Mouse (Mus musculus) heart, adult 8-10 months (tissue): ENCODE measurements around the gene Rnf166. TPM values are rescaled to one million over a fixed set of nuclear protein-coding genes. Genes with fewer than 3 reads are reported as not detected.

Source experiments
- DNase-seq: peaks from one replicate; pipeline ENCODE4 v3.0.0; 2022; ENCODE audit warnings: low spot score
- total RNA-seq, 4 experiments: library from RNA; stranded (reverse); gene quantifications; 2 replicates each; pipeline ENCODE4 v1.2.4; 2022

Gene Rnf166
- total RNA-seq, 4 experiments from 2014 or later = 38.4 to 68.1 (median 57.1) TPM

GRCm38 (mm10) chr8:122469965-122470364 lies 5.9 kb downstream of the Rnf166 start:
- DNase-seq = no peak

DNA sequence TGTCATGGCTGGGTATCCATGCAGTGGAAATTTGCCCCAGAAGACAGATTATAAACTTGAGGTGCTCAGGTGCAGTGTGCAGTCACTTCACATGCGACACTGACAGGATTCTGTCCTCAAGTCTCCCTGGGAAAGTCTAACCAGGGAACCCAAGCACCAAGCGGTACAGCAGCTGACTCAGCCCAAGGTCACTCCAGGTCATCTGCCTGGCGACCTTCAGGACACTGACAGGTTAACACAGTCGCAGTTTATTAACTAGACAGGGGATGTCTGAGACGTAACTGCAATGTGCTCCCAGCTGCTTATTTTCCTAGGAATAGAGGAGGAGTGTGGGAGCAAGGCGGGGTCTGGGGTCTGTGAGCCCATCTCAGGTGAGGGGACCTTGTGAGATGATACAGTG lies 6.5 kb downstream of the Rnf166 start:
- no peak for DNase-seq

- no peak for DNase-seq
Observed at GRCm38 (mm10) chr8:122467816-122468215, 8.0 kb downstream of the Rnf166 start.

- no peak for DNase-seq
Observed at GRCm38 (mm10) chr8:122464985-122465384, 10.9 kb downstream of the Rnf166 start.

GRCm38 (mm10) chr8:122463651-122464640 lies 11.9 kb downstream of the Rnf166 start:
- no peak for DNase-seq

DNA sequence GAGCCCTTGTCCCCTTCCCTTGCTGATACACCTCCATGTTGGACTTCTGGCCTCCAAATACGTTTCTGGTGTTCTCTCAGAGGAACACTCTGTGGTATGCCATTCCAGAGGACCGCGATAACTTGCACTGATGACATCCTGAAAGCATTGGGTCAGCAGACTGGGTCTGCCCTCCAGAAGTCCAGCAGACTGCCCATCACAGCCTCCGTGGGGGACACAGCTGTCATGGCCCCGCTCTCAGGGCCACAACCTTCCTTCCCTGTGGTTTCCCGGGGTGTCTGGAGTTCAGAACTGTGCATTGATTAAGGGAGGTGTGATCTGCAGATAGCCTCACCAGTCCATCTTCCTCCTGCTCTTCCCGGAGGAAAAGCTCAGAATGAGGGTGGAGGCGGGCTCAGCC lies 13.4 kb downstream of the Rnf166 start:
- DNase-seq = no peak

DNA sequence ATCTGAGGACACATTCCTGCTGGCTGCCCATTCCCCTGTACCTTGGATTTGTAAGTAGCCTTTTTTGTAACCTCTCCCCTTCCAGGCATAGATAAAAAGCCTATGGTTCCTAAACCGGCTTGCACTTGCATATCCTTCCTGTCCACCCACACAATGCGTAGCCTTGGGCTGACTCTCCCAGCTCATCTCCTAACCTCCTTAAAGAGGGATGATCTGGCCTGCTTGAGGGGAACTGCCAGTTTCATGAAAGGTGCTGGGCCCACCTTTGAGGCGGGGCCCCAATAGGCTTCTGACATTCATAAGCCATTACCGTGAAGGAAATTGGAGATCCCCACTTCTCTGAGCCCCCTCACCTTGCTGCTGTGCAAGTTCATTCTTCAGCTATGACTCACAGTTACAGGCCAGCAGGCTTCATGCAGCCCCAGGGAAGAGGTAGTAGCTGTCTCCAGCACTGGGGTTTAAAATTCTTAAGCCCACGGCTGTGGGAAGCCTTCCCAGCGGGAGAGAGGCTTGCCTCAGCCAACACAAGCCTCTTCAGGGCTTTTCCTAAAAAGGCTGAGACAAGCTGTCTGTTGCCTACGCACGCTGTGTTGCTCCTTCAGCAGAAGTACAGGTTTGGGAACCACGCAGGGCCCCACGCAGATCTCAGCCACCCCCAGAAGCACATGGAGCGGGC lies 14.3 kb downstream of the Rnf166 start:
- DNase-seq = no peak

DNA sequence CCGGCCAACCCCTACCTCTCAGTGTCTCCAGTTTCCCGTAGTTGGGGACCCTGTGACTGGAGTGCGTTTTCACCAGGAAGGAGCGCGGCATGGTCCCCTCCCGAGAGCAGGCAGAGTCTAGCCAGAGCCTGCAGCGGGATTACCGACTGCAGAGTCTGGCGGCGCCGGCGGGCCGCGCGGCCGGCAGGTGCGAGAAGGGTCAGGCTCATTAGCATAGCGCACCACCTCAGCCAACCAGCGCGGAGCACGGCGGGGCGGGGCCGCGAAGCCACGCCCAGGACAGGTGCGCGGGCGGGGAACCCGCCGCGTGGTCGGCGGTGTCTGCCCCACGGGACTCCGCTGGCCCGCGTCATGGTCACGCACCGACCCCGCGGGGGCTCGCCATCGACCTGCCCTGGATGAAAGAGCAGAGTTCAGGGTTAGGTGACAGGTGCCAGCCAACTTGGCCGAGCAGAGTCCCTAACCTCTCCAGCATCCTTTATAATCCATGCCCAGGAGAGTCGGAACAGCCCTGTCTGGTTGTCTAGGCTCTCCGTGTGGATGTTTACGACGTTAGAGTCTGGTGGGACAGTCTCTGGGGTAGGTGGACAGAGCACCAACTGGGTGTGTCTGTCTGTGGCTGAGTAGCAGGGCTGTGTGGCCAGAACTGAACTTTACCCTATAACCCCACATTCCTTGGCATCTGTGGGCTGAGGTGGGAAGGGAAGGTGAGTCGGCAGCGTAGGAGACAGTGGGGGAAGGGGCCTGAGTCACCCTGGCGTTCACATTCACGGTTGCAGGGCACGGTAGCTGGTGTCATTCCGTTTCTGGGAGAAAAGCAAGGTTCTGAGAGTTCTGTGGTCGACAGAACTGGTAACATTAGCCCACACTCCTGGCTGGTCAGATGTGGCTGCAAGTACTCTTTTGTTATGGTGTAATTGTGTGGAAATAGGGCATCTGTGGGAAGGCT lies 15.1 kb downstream of the Rnf166 start, which contains the start of gene Snai3:
Gene Snai3 (minus strand): TSS at position 210 of the 949 bp plus-strand sequence.
- DNase-seq = no peak

- DNase-seq = no peak
Observed at GRCm38 (mm10) chr8:122459990-122460389, 15.9 kb downstream of the Rnf166 start.

GRCm38 (mm10) chr8:122459218-122459900 lies 16.5 kb downstream of the Rnf166 start:
- DNase-seq = no peak

DNA sequence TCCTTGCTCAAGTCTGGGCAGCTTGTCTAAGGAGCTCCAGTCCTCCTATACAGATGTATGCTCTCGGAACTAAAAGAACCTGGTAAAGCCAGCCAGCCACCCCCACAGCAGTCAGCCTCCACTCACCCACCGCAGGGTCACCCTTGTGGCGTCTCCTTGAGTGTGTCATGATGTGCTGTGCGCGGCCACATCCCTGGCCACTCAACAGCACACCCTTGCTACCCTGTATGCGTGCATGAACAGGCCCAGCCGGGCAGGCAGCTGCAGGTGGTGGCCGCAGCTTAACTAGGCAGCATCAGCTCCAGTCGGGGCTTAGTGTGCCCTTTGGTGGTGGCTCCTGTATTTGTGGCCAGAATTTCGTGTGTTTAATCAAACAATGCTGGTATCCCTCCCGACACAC lies 18.7 kb downstream of the Rnf166 start:
- DNase-seq = no peak

DNA sequence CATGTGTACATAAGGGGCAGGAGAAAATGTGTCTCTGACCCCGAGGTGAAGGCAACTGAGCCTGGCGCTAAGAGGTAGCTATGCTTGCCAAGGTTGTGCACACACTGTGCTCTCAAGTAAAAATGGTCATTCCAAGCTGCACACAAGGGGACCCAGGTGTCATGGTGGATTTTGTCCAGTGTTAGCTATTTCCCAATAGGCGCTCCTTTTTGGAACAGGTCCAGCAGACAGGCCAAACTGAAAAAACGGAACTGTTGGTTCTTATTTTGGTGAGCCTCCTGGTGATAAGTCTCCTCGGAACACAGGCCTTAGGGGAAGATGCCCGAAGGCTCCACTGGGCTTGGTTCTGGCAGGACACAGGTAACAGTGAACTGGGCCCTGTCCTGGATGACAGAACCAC lies 21.5 kb downstream of the Rnf166 start:
- no peak for DNase-seq

GRCm38 (mm10) chr8:122452154-122452553 lies 23.7 kb downstream of the Rnf166 start:
- DNase-seq = no peak

GRCm38 (mm10) chr8:122451161-122451703 lies 24.6 kb downstream of the Rnf166 start:
- peak; percentile 70 for DNase-seq

DNA sequence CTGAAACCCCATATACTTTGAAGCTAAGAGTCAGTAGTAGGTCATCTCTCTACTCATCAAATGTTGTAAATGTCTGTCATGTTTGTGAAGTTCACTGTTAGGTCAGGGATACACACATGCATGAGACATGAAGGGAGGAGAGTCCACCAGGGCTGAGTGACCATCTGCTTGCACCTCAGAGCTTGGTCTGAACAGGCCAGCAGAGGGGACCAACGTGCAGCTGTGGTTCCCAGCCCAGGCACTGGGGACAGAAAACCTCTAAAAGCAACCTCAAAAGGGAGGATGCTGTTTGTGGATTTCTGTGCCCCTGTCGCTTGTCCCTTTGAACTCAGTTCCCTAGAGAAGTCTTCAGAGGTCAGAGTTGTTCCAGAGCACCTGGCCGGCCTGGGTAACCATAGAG lies 30.7 kb downstream of the Rnf166 start:
- DNase-seq = no peak

DNA sequence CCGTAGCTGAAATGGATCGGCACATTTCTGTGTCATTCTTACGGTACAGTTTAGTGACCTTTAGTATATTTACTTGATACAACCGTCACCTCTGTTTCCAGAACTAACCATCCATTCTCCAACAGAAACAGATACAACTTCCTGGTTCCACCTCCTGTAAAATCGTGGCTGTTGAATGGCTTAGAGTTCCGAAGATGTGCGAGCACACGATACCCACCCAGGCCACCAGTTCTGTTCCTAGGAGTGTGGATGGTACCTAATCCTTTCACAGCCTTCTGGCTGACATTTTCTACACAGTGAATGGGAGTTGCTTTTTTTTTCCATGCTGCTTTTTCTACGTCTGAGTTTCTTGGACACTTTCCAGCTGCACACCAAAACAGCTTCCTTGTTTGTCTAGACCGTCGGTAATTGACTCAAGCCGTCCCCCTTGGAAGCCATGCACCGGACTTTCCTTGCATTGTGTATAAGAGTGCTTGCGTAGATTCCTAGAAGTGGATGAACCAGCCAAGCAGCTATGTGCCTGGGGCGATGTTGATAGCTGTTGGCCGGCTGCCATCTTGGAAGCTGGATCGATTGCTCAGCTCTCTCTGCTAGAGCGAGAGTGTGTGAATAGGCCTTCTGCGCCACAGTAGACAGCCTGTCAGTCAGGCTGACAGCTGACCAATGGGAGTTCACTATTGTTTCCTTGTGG lies 31.7 kb downstream of the Rnf166 start:
- DNase-seq = peak; percentile 87

GRCm38 (mm10) chr8:122443262-122444006 lies 32.4 kb downstream of the Rnf166 start, which contains the start of gene Mvd:
Gene Mvd (minus strand): TSS chr8:122443422.
- DNase-seq = peak; percentile 99

- DNase-seq = no peak
Observed at GRCm38 (mm10) chr8:122442781-122443180, 33.1 kb downstream of the Rnf166 start.

GRCm38 (mm10) chr8:122442356-122442755 lies 33.5 kb downstream of the Rnf166 start:
- no peak for DNase-seq
